Mouse (Mus musculus) heart, embryonic 13.5 days (tissue): ENCODE measurements around the gene Cacng8. TPM values are rescaled to one million over a fixed set of nuclear protein-coding genes. Genes with fewer than 3 reads are reported as not detected.

Experiments used
- ATAC-seq: fragments of 200-750 bp; cut with Nextera tagmentation; 2 replicates; pipeline ENCODE4 v1.8.0; 2017; ENCODE audit warnings: moderate TSS enrichment; ENCODE audit not compliant: insufficient number of reproducible peaks, low FRiP score, low TSS enrichment; ENCODE audit errors: extremely low read depth
- H3K27ac ChIP-seq: fragments of 300-500 bp; sonication (generic); replicated peaks from 2 replicates; pipeline ENCODE4 v1.5.1; 2015; ENCODE audit warnings: moderate library complexity, mild to moderate bottlenecking, inconsistent platforms
- H3K27me3 ChIP-seq: fragments of 300-500 bp; sonication (generic); replicated peaks from 2 replicates; pipeline ENCODE4 v1.6.1; 2015; ENCODE audit warnings: mild to moderate bottlenecking, inconsistent platforms
- H3K36me3 ChIP-seq: fragments of 300-500 bp; sonication (generic); 2 replicates; pipeline ENCODE4 v1.6.1; 2015; ENCODE audit warnings: mild to moderate bottlenecking, inconsistent platforms
- H3K4me1 ChIP-seq: fragments of 300-500 bp; sonication (generic); 2 replicates; pipeline ENCODE4 v1.6.1; 2015; ENCODE audit warnings: inconsistent platforms
- H3K4me2 ChIP-seq: fragments of 300-500 bp; sonication (generic); 2 replicates; pipeline ENCODE4 v1.6.1; 2015; ENCODE audit warnings: inconsistent platforms, mild to moderate bottlenecking, moderate library complexity
- H3K4me3 ChIP-seq: fragments of 300-500 bp; sonication (generic); 2 replicates; pipeline ENCODE4 v1.5.1; 2015; ENCODE audit warnings: moderate library complexity, mild to moderate bottlenecking, inconsistent platforms
- H3K9ac ChIP-seq: fragments of 300-500 bp; sonication (generic); 2 replicates; pipeline ENCODE4 v1.6.1; 2015; ENCODE audit warnings: inconsistent platforms, mild to moderate bottlenecking, moderate library complexity
- H3K9me3 ChIP-seq: fragments of 300-500 bp; sonication (generic); 2 replicates; pipeline ENCODE4 v1.6.1; 2016; ENCODE audit warnings: inconsistent platforms
- WGBS: fragments of 180-500 bp; shearing (Covaris S2); methylation state at CpG from one replicate; pipeline ENCODE4 v1.1.7; 2015; ENCODE audit warnings: mixed read lengths; 5-methylcytosine and 5-hydroxymethylcytosine counted together
- microRNA-seq: library from miRNA; unstranded; fragments of <30 nt; microRNA quantifications from one replicate; pipeline ENCODE4, GENCODE M21; 2016
- polyA plus RNA-seq: library from polyadenylated mRNA; unstranded; fragments of >200 nt; fragmentation: Nextera tagmentation; extraction: Ambion mirVana; gene quantifications from 2 replicates; pipeline ENCODE4 v1.2.1, GENCODE M21; 2015

Cacng8 gene
- polyA plus RNA-seq, 1 experiment from 2014 or later = 0.86 TPM

- H3K36me3 ChIP-seq = no peaks in the 10 kb centered on the region
- no peaks in the 10 kb centered on the region for H3K9me3 ChIP-seq
- 37% methylated on average over 12 of the region's 12 CpGs for WGBS
- no peak overlapping the region for H3K4me3 ChIP-seq
- no peak overlapping the region for H3K4me2 ChIP-seq
- H3K4me1 ChIP-seq = no peaks in the 10 kb centered on the region
- no peak overlapping the region for H3K9ac ChIP-seq
- no peak overlapping the region for H3K27ac ChIP-seq
- no peak for ATAC-seq
- peaks cover 34% of the 10 kb centered on the region for H3K27me3 ChIP-seq
These were observed 62.5 kb downstream of the Cacng8 start for GRCm38 (mm10) chr7:3452821-3453485.

- H3K36me3 ChIP-seq = no peaks in the 10 kb centered on the region
- no peak for ATAC-seq
These were observed 63.2 kb downstream of the Cacng8 start for GRCm38 (mm10) chr7:3453486-3454183.

GRCm38 (mm10) chr7:3457111-3457840 is 66.8 kb downstream of the Cacng8 start:
- Histone ChIP-seq H3K27ac (no peak overlapping the region), H3K9me3 (no peaks in the 10 kb centered on the region), H3K9ac (no peak overlapping the region), H3K4me1 (no peaks in the 10 kb centered on the region), H3K4me3 (no peak overlapping the region), H3K36me3 (no peaks in the 10 kb centered on the region), H3K27me3 (0 out of 2 replicates have a peak, but pooled peaks cover 7% of the 10 kb centered on the region), H3K4me2 (no peak overlapping the region)
- no peak for ATAC-seq
- 91% methylated on average over 10 of the region's 10 CpGs for WGBS

More at GRCm38 (mm10) chr7:3453486-3454183, 63.2 kb downstream of the Cacng8 start:
- Histone ChIP-seq H3K9me3 (no peaks in the 10 kb centered on the region), H3K4me3 (no peak overlapping the region), H3K9ac (no peak overlapping the region), H3K4me2 (no peak overlapping the region), H3K4me1 (no peaks in the 10 kb centered on the region), H3K27me3 (peaks cover 34% of the 10 kb centered on the region), H3K27ac (no peak overlapping the region)
- WGBS = 45% methylated on average over 11 of the region's 11 CpGs

GRCm38 (mm10) chr7:3457841-3458217 is 67.3 kb downstream of the Cacng8 start:
- Histone ChIP-seq H3K9me3 (no peaks in the 10 kb centered on the region), H3K9ac (no peak overlapping the region), H3K36me3 (no peaks in the 10 kb centered on the region), H3K4me1 (no peaks in the 10 kb centered on the region), H3K27me3 (0 out of 2 replicates have a peak, but pooled peaks cover 6% of the 10 kb centered on the region), H3K4me2 (no peak overlapping the region), H3K27ac (no peak overlapping the region), H3K4me3 (no peak overlapping the region)
- no peak for ATAC-seq
- 75% methylated on average over 9 of the region's 9 CpGs for WGBS

- Histone ChIP-seq H3K4me3 (no peak overlapping the region), H3K9me3 (no peaks in the 10 kb centered on the region), H3K4me2 (no peak overlapping the region), H3K4me1 (no peaks in the 10 kb centered on the region), H3K27ac (no peak overlapping the region), H3K9ac (no peak overlapping the region), H3K27me3 (no peaks in the 10 kb centered on the region), H3K36me3 (no peaks in the 10 kb centered on the region)
- WGBS = 77% methylated on average over 8 of the region's 8 CpGs
- ATAC-seq = no peak
These were observed 69.8 kb downstream of the Cacng8 start for GRCm38 (mm10) chr7:3460261-3460660.

GRCm38 (mm10) chr7:3463306-3463705 is 72.8 kb downstream of the Cacng8 start:
- Histone ChIP-seq H3K4me1 (no peaks in the 10 kb centered on the region), H3K4me2 (no peak overlapping the region), H3K9ac (no peak overlapping the region), H3K9me3 (no peaks in the 10 kb centered on the region), H3K4me3 (no peak overlapping the region), H3K27ac (no peak overlapping the region), H3K27me3 (no peaks in the 10 kb centered on the region), H3K36me3 (no peaks in the 10 kb centered on the region)
- no peak for ATAC-seq
- WGBS = 77% methylated on average over 4 of the region's 4 CpGs

Small RNAs within 50 kb of the gene (microRNA-seq; reads per million reads assigned to microRNA genes)
- gene Gm23450 = 2.9 reads per million, percentile 9 among the genes with 10 or more reads in this experiment

Other genes starting within 250 kb of the Cacng8 start
- gene AU018091, start 221.5 kb upstream of the Cacng8 start, polyA plus RNA-seq = not detected in 2 replicates
- not detected in 2 replicates for gene Nlrp12, start 140.9 kb upstream of the Cacng8 start, polyA plus RNA-seq
- gene Myadm, start 101.6 kb upstream of the Cacng8 start, polyA plus RNA-seq = 159 and 162 TPM in 2 replicates
- 0.04 and 0.13 TPM in 2 replicates for gene Prkcg, start 101.5 kb upstream of the Cacng8 start, polyA plus RNA-seq
- 0.19 and 0.51 TPM in 2 replicates for gene Cacng7, start 57.7 kb upstream of the Cacng8 start, polyA plus RNA-seq
- 16.8 and 18.3 TPM in 2 replicates for gene Cacng6, start 33.5 kb downstream of the Cacng8 start, polyA plus RNA-seq
- gene Tarm1, start 111.9 kb downstream of the Cacng8 start, polyA plus RNA-seq = not detected in 2 replicates
- gene Oscar, start 225.5 kb downstream of the Cacng8 start, polyA plus RNA-seq = 0.15 TPM in 1 of 2 replicates, not detected in the other
- 703 and 780 TPM in 2 replicates for gene Ndufa3, start 226.7 kb downstream of the Cacng8 start, polyA plus RNA-seq
- gene Tfpt, start 239.2 kb downstream of the Cacng8 start, polyA plus RNA-seq = 13.5 and 15.1 TPM in 2 replicates
- 60.9 and 69.9 TPM in 2 replicates for gene Prpf31, start 239.3 kb downstream of the Cacng8 start, polyA plus RNA-seq